Mouse (Mus musculus) retina, embryonic 14.5 days (tissue): ENCODE measurements at regions not wholly inside any gene's neighbourhood (a gene's known extent, or its start where the extent isn't known, plus 50 kb on each side); places are given as distances from the start of the nearest gene placed in this dataset.

Experiments
- DNase-seq: peaks from one replicate; pipeline ENCODE4 v3.0.0-alpha.2; 2015; ENCODE audit warnings: low spot score

DNA sequence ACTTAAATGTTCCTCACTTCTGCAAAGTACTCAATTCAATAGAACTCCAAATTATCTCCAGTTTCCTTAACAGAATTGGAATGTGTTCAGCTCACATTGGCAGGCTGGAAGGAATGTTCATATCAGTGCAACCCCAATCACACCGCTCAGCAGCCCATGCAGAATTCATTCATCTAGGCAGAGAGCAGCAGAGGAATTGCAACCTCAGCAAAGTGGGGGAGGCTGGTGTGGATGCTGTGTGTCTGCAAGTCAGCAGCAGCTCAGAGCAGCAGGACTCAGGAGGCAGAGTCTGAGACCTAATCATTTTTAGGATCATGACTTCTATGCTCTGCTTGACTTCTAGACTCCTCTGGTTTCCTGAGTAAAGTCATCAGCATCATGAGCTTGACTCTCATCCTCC is 100.7 kb upstream of the Chrna7 start:
- DNase-seq, result no peak

DNA sequence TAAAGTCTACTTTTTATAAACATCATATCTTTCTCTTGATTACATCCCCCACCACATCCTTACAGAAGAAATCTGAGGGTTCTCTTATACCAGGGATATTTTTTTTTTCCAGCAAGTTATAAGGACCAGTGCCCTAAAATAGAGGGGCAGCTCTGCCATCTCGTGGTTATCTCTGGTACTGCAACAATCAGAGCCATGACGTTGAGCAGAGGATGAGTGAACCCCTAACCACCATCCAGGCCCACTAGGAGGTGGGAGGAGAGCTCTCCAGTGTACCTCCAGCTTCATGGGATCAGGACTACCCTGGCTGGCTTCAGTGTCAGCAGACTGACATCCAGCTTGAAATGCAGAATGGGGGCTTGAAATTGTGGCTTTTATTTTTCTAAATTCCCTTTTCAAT is 107.2 kb upstream of the Chrna7 start:
- DNase-seq, result peak; percentile 85

DNA sequence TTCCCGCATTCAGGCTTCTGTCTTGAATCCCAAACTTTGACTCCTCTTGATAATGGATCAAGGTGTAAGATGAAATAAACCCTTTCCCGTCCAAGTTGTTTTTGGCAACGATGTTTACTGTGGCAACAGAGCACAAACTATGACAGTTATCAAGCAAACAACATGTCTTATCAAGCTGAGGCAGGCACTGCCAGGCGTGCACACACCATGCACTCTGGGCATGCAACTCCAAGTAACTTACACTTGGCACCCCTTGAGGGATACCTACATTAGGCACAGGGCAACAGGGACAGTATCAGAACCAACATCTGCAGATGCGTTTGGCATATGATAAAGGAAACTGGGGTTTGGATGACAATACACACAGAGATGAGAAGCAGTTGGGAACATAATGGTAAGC is 108.8 kb upstream of the Chrna7 start:
- DNase-seq, result no peak

GRCm38 (mm10) chr7:63321951-63322710 is 109.8 kb upstream of the Chrna7 start:
- DNase-seq, result peak; percentile 86

DNA sequence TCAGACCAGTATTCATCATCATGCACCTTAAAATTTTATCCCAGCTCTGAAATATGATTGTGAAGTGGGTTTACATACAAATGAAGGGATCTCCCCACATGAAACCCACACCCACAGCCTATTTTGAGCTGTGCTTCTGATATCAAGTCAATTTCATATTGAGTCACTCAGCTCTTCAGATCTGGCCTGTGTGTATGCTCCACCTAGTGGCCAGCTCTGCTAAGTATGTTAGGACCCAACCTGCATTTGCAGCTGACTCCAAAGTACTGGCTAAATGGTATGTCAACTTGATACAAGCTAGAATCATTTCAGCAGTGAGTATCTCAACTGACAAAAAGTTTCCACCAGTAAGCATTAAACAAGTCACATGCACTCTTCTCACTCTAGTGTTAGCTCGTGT is 109.4 kb upstream of the Otud7a start:
- peak; percentile 77 for DNase-seq

DNA sequence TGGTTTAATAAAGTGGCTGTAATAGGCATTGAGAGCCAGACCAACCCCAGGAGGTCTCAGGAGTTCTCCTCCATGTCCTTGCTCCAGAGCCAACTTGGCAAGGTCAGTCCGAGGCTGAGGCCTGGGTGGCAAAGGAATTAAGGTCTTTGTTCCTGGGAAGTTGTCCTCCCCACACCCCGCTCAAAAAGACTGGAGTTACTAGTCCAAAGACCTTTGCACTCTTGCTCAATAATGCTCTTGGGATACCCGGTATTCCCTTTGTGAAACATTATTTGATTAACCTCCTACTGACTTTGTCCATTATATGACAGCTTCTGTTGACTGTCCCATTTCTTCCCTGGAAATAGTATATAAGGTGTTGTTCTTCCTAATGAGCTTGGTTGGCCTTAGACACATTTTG is 108.5 kb upstream of the Otud7a start:
- DNase-seq, result no peak

DNA sequence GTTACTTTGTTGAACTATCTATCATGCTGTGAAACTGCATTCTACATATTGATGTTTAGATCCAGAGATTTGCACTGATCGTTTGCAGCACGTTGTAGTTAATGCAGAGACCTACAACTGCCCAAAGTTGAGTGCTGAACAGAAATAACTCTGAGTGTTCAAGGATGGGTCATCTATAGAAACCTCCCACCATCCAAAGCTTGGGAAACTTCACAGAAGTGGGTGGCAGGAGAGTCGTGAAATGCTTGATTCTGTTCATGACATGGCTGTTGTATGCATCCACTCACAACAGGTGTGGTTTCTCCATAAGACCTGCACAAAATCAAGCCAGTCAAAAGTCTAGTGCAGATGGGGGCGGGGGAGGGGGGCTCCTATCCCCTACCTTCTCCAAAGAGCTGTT is 102.8 kb upstream of the Otud7a start:
- DNase-seq, result no peak

DNA sequence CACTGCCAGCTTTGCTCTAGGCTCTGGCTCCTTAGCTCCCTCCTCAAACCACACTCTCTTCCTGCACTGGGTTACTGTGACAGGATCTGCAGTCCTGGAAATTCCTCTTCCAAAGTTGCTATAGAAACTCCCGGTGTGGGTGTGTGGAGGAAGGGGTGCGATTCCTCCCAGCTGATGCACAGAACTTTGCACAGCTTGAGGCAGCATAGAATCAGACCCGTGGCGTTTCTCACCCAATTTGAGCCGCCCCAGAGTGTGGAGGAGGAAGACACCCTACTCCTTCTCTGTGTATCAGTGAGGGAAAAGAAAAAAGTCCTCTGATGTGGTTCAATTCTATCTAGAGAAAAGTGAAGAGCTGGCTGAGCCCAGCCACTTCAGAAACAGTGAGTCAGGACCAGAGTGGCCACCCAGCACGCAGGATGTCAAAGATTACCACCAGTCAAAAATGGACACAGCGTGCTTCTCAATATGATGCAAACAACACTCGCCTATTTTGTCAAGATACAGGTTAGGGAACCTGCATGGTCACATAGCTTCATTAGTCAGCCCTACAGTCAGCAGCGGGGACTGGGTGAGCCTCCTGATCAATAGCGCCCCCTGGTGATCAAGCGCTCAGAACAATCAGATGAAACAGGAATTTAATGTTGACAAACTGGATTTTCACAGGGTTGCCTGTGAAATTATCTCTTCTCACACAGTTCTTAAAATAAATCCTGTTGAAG is 98.7 kb upstream of the Otud7a start:
- DNase-seq, result peak; percentile 76

DNA sequence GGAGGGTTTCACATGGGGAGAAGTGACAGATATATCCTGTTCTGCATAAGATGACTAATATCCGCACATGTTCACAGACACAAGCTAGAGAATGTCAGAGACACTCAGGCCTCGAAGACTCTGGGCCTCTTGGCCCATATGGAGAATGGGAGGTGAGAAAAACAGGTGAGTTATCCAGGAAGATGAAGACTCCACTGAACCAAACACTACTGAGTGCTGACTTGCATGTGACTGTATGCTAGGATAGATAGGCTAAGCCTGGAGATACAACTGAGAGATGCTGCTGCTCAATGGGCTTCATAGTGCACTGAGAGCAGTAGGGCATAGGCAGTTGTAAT is 98.2 kb upstream of the Otud7a start:
- DNase-seq, result no peak
